Mouse (Mus musculus) right cerebral cortex, postnatal 14 days (tissue): Measurements from ENCODE around the gene Casp6.
A peak's percentile ranks its signal among the peaks of the same experiment; 100 is the strongest.

Source experiments
- DNase-seq: peaks from one replicate; pipeline ENCODE4 v3.0.0; 2022

The Casp6 gene

DNA sequence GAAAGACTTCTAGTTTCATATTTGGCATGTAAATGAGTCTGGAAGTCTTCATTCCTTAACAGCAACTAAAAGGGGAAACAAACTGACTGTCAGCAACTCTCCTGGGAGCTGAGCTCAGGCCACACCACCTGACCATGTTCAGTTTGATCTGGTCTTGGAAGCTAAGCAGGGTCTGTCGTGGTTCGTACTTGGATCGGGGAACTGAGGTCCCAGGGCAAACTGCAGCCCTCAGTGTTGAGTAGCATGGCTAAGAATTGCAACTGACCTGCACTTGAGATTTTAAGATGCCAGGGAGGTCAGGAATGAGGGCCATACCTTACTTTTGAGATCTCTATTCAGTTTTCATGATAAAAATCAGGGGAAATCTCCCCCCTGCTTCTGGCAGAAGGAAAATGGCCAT lies 24.6 kb downstream of the Casp6 start:
- no peak for DNase-seq

DNA sequence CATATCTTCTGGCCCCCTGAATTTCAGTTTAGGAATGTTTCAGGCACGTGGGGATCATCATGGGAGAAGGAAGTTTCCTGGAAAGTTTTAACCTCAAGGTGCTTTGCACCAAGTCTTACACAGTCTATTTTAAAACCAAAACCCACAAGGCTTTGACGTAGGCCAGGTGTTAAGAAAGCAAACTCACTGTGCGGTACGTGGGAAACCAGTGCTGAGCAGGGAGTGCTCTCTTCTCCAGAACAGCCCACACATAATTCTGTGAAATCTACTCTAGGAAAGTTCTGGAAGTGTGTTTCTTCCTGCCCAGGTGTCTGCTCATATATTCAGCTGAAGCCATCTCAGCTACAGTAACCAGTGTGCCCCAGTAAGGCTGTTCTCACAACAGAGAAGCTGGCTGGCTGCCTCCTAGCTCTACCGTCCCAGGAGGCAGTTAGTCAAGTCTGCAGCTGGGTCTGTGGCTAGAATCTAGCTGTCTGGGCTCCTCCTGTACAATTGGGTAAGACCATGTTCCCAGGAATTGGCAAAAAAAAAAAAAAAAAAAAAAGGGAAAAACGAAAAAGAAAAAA lies 29.1 kb downstream of the Casp6 start:
- no peak for DNase-seq

DNA sequence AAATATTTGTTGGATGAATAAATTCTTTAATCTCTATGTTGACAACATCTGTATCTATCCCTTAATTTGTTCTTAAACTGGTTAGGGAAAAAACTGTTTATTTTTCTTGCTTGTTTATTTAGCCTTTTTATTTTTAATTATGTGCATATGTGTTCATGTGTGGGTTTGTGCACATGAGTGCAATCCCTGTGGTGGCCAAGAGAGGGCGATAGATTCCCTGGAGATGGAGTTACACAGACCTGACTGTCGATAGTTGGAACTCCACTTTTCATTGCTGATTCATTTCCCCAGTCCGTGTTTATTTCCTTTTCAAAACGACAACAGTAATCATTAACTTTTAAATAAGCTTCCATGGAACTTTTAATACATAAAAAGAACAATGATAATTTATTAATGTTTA lies 31.2 kb downstream of the Casp6 start:
- DNase-seq = no peak

DNA sequence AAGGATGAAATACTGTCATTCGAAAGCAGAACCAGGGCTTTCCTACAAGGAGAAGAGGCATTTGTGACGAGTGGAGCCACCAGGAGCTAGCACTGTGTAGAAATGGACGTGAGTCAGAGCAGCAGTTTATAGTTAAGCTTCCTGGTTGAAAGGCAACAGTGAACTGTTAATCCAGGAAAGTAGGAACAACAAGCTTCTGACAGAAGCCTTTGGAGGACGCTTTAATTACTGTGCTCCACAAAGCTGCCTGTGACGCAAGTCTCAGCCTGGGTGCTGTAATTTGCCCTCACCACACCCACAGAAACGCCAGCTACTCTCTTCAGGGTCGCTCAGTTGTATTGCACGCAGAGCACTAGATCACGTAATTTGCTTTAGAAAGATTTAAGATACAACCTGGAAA lies 35.3 kb downstream of the Casp6 start:
- DNase-seq = no peak

DNA sequence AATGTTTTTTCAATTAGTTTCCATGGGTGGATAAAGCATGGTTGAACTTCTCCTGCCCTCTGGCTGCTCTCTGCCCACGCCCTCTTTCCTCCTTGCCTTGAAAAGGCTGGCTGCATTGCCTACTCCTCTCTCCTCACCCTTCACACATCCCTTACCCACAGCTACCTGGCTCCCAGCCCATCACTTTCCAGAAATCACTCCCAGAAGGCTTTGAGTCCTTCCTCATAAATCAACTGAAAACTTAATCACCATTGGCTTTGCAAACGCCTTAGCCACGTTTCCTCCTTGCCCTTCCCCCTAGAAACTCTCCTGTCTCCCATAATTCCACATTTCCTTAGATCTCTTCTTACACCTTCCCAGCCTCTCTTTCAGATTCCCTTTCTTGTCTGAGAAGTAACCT lies 36.6 kb downstream of the Casp6 start:
- no peak for DNase-seq

DNA sequence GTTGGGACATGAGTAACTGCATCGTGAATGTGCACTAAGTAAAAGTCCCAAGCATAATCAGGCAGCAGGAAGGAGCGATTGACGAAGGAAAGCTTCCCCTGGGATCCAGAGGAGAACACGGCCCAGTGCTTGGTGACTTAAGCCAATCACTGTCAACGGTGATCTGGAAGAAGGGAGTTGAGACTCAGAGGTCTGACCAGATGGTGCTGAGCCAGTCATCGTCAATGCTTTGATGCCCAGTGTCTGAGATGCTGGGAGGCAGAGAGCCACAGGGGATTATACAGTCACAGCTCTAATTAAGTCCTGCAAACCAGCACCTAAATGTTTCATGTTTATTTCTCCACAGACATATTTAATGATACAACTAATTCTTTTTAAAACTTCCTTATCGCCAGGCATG lies 37.8 kb downstream of the Casp6 start:
- DNase-seq = no peak

DNA sequence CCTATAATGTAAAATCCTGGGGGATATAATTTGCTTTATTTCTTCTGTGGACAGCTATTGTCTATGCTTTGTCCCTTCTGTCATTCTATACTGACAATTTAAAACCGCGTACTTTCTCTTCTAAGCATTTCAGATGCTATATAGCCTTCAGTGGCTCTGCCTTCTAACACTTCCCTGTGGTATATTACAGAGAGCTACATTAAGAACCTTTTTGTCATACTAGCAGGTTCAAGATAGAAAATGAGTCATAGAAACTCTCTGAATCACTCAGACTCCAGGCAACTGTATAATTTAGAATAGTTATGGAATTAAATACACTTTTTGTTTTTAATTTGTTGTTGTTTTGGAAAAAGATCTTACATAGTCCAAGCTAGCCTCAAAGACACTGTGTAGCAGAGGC lies 39.6 kb downstream of the Casp6 start:
- no peak for DNase-seq

DNA sequence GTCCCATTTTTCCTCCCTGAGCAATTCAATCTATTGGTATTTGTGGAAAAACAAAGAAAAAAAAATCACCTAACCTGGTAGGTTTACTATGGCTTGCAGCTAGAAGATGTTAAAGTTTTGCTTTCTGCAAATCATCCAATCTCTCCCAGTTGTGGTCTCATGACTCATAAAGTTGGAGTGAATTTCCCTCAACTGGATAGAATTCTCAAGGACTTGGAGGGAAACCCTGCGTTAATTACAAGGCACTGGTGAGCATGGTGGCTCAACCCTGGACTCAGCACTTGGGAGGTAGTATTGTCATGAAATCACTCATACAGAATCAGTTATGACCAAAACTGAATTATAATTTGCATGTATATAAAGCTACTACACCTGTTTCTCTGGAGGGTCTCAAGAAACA lies 40.1 kb downstream of the Casp6 start:
- no peak for DNase-seq

DNA sequence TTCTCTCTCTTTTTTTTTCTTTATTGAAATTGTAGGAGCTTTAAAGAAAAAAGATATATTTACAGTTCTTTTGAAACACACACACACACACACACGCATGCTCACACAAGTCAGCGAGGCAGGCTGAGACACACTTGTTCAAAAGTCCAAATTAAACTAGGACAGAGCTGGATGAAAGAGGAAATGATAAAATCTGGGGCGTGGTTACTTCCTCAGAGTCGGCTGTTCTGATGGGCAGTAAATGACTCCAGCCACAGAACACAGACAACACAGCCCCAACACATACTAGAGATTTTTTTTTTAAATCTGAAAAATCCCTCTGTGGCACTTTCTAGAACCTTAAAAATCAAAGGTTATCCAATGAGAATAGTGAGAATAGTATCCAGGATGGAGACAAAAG lies 42.6 kb downstream of the Casp6 start:
- DNase-seq = no peak

DNA sequence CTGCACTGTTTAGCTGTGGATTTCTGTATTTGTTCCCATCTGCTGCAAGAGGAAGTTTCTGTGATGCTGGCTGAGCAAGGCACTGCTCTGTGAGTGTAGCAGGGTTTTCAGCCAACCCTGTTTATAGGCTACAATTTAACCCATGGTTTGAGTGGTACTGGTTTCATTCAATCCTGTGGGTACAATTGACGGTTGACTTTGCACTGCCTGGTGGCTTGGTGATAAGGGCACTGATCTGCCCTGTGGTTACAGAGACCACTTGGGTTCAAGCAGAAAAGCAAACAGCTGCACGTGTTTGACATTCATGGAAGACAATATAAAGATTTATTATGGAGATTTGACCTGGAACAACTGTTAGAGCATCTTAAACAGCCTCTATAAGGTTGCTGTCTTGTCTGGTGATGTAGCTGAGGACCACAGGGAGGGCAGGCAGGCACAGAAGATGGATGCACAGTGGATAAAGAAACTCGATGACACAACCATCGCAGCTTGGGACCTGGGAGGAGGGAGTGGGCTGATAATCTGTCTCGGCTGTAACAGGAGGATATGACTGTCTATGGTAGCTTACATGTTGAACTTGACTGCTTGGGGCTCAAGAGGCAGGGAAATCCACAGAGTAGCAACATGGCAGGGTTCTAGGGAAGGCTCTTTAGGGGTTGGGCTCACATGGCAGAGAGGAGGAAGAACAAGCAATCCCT lies 45.1 kb downstream of the Casp6 start:
- DNase-seq = no peak

DNA sequence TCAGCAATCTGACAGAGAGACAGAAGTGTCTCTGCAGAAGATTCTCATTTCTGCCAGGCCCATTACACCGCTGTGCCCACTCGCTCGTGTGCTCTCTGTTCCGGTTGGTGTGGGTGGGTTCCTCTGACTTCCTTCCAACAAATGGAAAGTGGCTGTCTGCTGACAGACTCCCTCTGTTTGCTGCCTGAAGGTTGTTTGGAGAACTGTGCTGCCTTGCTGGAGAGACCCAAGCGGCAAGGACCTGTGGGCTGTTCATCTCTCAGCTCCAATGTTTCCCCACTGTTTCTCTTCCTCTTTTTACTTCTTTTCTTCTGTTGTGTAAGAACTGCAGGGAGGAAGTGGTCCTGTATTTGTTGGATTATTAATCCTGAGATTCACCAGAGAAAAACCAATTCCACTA lies 47.1 kb downstream of the Casp6 start:
- peak; percentile 8 for DNase-seq

DNA sequence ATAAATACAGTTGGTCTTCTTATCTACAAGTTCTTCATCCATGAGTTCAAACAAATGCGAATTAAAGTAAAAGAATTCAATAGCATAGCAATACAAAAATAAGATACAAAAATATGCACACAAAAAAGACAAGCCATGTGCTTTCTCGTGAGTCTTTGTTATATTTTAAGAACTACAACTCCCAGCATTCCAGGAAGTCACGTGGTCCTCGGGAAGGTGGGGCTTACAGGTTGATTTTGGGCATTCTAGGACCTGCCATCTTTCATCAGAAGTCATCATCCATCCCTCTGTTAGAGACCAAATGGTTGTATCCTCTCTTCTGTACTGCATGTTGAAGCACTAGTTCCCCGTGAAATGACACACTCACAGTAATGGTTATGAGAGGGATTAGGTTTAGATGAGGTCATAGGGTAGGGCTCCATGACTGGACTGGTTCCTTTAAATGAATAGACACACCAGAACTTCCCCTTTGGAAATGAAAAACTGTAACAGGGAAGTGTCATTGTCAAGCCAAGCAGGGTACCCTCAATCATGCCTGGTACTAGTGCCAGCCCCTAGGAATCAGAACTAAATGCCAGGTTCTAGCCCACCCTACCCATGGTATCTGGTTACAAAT lies 48.0 kb downstream of the Casp6 start:
- no peak for DNase-seq

DNA sequence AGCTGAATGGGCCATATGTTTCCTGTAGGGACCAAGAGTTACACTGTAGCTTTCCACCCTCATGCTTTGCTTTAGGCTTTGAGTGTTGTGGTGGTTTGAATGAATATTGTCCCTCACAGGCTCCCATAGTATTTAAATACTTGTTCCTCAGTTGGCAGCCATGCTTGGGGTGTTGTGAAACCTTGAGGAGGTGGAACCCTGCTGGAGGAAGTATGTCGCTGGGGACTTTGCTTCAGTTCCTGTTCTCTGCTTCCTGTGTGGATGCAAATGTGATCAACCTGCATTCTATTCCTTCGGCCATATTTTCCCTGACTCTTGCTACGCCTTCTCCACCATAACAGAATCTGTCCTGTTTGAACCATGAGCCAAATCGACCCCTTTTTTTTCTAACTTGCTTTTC lies 52.1 kb downstream of the Casp6 start:
- no peak for DNase-seq

DNA sequence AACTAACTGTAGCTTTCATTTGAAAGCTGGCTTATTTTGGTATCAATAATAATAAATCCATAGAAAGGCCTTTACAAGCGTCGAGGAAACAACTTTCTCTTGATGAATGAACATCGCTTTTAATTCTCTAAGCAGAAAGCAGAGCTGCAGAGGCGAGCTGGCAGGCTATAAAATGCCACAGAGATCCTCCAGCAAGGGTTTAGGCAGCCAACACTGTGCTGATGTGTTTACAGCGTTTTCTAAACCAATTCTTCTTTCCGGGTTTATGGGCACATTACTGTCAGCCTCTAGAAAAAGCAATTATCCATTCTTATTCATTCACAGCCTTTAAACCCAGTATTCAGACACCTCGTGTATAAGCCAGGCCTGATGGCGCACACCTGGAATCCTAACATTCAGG lies 61.3 kb downstream of the Casp6 start:
- no peak for DNase-seq
